In the genomic region with DNA sequence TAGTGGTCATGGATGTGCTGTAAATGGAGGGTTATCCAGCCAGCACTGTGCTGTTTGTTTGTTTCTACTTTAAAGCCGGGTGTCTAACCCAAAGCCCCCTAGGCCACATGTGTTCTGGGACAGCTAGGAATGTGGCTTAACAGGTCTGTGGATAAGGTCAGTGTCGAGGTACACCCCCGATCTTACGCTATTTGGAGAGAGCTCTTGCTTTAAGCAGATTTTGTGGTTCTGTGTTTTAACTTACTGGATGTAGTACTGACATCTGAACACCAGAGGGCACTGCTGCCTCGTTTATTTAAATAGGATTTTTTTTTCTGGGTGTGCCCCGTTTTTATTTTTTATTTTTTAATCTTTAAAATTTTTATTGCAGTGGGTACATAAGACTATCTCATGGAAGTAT, we compare ENCODE assay signal across 9 mouse cellular contexts. TPM values are rescaled to one million over a fixed set of nuclear protein-coding genes. Genes with fewer than 3 reads are reported as not detected.
DNase-seq lines count a peak whose midpoint lies in the region; ATAC-seq lines count a peak whose summit lies in the region.
"Had no signal": no experiment of that assay in that cellular context is flagged by ENCODE, and none has a peak within 500 bp of the region (broad histone marks: within the 10 kb centered on the region; RNA-seq: fewer than 3 reads in every experiment).

No protein-coding gene starts in this region.

- peak overlapping the region; percentile 27 for H3K4me2 ChIP-seq in forebrain, embryonic 15.5 days (replicated peaks)
- no peak overlapping the region for H3K4me2 ChIP-seq in forebrain, embryonic 11.5 days (ENCODE audit: low read depth, low read length, severe bottlenecking)
- H3K4me2 ChIP-seq in limb, embryonic 13.5 days (replicated peaks): peak overlapping the region; percentile 35; the same call in 1 of the 2 replicates

- no peak for DNase-seq in forebrain, embryonic 11.5 days (ENCODE audit: low spot score)
- peak; percentile 54 to 58 for DNase-seq in left cerebral cortex, postnatal 25 days (ENCODE audit: low spot score in 2 of 2)
- DNase-seq in left cerebral cortex, adult 11 months (ENCODE audit: low spot score): no peak
- peak; percentile 54 for DNase-seq in MEL-GATA-1-ER (ENCODE audit: extremely low read depth, low read depth)
- peak; percentile 74 for DNase-seq in retina, postnatal 1 day
- no peak for DNase-seq in cerebellum, adult 8-10 months

- 24% methylated on average over 6 of the region's 6 CpGs for WGBS in forebrain, embryonic 15.5 days
- 25% methylated on average over 6 of the region's 6 CpGs for WGBS in forebrain, embryonic 11.5 days
- WGBS in limb, embryonic 13.5 days: 16% methylated on average over 6 of the region's 6 CpGs

- no peak overlapping the region for H3K27ac ChIP-seq in forebrain, embryonic 15.5 days (replicated peaks)
- no peak overlapping the region for H3K27ac ChIP-seq in forebrain, embryonic 11.5 days (ENCODE audit: low read depth, low read length)
- H3K27ac ChIP-seq in limb, embryonic 13.5 days: no peak overlapping the region

- no peaks in the 10 kb centered on the region for H3K9me3 ChIP-seq in forebrain, embryonic 15.5 days
- H3K9me3 ChIP-seq in forebrain, embryonic 11.5 days (ENCODE audit: control insufficient read depth, low read length): no peaks in the 10 kb centered on the region
- H3K9me3 ChIP-seq in limb, embryonic 13.5 days: no peaks in the 10 kb centered on the region

- intact Hi-C loops in left cerebral cortex, postnatal 25 days (cut with DNase I): loop anchor here (10.0 kb wide), 1 partner anchor 444 kb away; no protein-coding TSS in a partner anchor

- H3K4me3 ChIP-seq in forebrain, embryonic 15.5 days: no peak overlapping the region
- H3K4me3 ChIP-seq in forebrain, embryonic 11.5 days (ENCODE audit: low read depth, low read length): no peak overlapping the region
- no peak overlapping the region for H3K4me3 ChIP-seq in limb, embryonic 13.5 days

- H3K36me3 ChIP-seq in forebrain, embryonic 15.5 days: no peaks in the 10 kb centered on the region
- H3K36me3 ChIP-seq in forebrain, embryonic 11.5 days (ENCODE audit: control insufficient read depth, insufficient read depth, low read length): no peaks in the 10 kb centered on the region
- H3K36me3 ChIP-seq in limb, embryonic 13.5 days: no peaks in the 10 kb centered on the region

- H3K9ac ChIP-seq in forebrain, embryonic 15.5 days (replicated peaks): no peak overlapping the region
- H3K9ac ChIP-seq in forebrain, embryonic 11.5 days (ENCODE audit: low read length): no peak overlapping the region
- no peak overlapping the region for H3K9ac ChIP-seq in limb, embryonic 13.5 days

- no peaks in the 10 kb centered on the region for H3K27me3 ChIP-seq in forebrain, embryonic 15.5 days
- no peaks in the 10 kb centered on the region for H3K27me3 ChIP-seq in forebrain, embryonic 11.5 days (ENCODE audit: control insufficient read depth, insufficient read depth, low read length)
- no peaks in the 10 kb centered on the region for H3K27me3 ChIP-seq in limb, embryonic 13.5 days

- H3K4me1 ChIP-seq in forebrain, embryonic 15.5 days: no peaks in the 10 kb centered on the region
- no peaks in the 10 kb centered on the region for H3K4me1 ChIP-seq in forebrain, embryonic 11.5 days (replicated peaks; ENCODE audit: control insufficient read depth, insufficient read depth, low read length)
- peaks cover 22% of the 10 kb centered on the region for H3K4me1 ChIP-seq in limb, embryonic 13.5 days

- no peak; the same call in 1 of the 2 replicates for ATAC-seq in forebrain, embryonic 15.5 days (replicated peaks)
- ATAC-seq in forebrain, embryonic 11.5 days (replicated peaks; ENCODE audit: low FRiP score): no peak
- no peak; the same call in 1 of the 2 replicates for ATAC-seq in limb, embryonic 13.5 days (ENCODE audit: low FRiP score, low read depth)

RNA-seq across cellular contexts. Expression of gene Wipf1, which starts 21.2 kb away (rescaled TPM):
- 1.9 and 2.1 TPM in 2 replicates for polyA plus RNA-seq in forebrain, embryonic 15.5 days (2015; fragmentation: Nextera tagmentation; extraction: Ambion mirVana)
- polyA plus RNA-seq in forebrain, embryonic 11.5 days (2014; fragmentation: Nextera tagmentation; extraction: Ambion mirVana): 8.6 and 10.9 TPM in 2 replicates
- total RNA-seq in left cerebral cortex, postnatal 25 days (2021): 1 to 10 TPM; 7.0 to 8.4 TPM
- polyA plus RNA-seq in limb, embryonic 13.5 days (2015; fragmentation: Nextera tagmentation; extraction: Ambion mirVana): 14.6 and 16.2 TPM in 2 replicates

RNA-seq across cellular contexts. Expression of gene Chrna1, which starts 29.4 kb away (rescaled TPM):
- polyA plus RNA-seq in forebrain, embryonic 15.5 days (2015; fragmentation: Nextera tagmentation; extraction: Ambion mirVana): 0.11 TPM in 2 replicates
- polyA plus RNA-seq in forebrain, embryonic 11.5 days (2014; fragmentation: Nextera tagmentation; extraction: Ambion mirVana): 0.09 and 0.32 TPM in 2 replicates
- total RNA-seq in left cerebral cortex, postnatal 25 days (2021): under 1 TPM in 1 of 2 experiments, not detected in 1; 0.18 TPM
- polyA plus RNA-seq in limb, embryonic 13.5 days (2015; fragmentation: Nextera tagmentation; extraction: Ambion mirVana): 13.8 and 14.4 TPM in 2 replicates
- total RNA-seq: heart, postnatal 14 days had no signal

Comparison
In these comparisons a context has a peak if more than half of its experiments do, and no peak if none do; other contexts are left out.
1. DNase-seq: peak in left cerebral cortex, postnatal 25 days (2 of 2), MEL-GATA-1-ER (single experiment) and retina, postnatal 1 day (single experiment); none in forebrain, embryonic 11.5 days (single experiment), left cerebral cortex, adult 11 months (single experiment) and cerebellum, adult 8-10 months (single experiment).
2. RNA of gene Chrna1, which starts 29.4 kb away (polyA plus RNA-seq): 13.8 to 14.4 TPM in limb, embryonic 13.5 days; 0.09 to 0.32 TPM in forebrain, embryonic 11.5 days and 0.11 TPM in forebrain, embryonic 15.5 days; every median in the first group is over 10 times any median in the second.